Mouse (Mus musculus) stomach, postnatal 0 days (tissue): ENCODE measurements around the gene Pde11a.

Experiments used
- CTCF ChIP-seq: IDR thresholded peaks from 2 replicates; pipeline ENCODE4 v1.5.1; 2016; ENCODE audit warnings: antibody characterized with exemption, low read depth, mild to moderate bottlenecking, moderate library complexity
- EP300 ChIP-seq: optimal IDR thresholded peaks from 2 replicates; pipeline ENCODE3; 2016; ENCODE audit warnings: antibody characterized with exemption

DNA sequence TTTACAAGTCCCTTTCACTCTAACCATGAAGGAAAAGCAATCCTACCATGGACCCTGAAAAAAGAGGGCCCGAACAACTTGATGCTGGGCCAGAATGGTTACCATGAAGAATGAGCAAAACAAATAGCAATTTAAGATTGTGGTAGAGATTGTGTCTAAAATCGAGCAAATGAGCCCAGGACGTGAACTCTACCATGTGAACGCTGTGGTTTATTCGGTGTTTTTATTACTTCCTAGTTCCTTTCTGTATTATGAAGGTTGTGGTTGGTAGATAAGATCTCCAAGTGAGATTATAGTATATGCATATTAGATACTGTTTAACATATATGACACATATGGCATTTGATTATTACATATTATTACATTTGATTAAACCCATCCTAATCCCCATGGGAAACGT is 216.4 kb downstream of the Pde11a start:
- TF ChIP-seq CTCF = no peak
- TF ChIP-seq EP300 = no peak
